Mouse (Mus musculus): ENCODE data around the gene Gm266. TPM values are rescaled to one million over a fixed set of nuclear protein-coding genes. Genes with fewer than 3 reads are reported as not detected.
A peak's percentile ranks its signal among the peaks of the same experiment; 100 is the strongest.

Gm266 gene
- polyA plus RNA-seq (2012; fragmentation: generic; extraction: Trizol): 1.5 TPM

DNA sequence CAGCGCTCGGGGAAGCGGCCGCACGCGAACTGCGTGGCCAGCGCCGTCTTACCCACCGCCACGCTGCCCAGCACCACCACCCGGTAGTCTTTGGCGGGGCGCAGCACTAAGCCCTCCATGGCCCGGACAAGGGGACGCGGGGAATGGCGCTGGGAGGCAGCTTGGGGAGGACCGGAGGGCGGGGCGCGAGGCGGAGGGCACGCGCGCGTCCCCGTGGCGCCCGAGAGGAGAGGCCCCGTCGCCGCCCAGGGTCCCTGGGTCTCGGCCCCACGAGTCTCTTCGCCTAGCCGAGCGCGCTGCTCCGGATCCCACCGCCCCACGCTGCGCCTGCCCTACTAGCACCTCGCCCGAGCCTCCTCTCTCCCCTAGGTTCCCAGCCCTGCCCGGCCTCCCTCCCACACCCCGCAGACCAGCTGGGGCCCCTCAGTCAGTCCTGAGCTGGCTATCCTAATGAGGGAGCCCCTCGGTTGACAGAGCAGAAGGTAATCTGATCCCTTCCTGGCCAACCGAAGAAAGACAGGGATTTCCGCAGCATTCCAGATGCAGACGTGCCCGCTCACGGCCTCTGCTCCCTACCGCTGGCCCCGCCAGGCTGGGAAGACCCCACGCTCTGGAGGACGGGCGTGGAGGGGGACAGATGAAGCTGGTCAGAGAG, at the start of gene Gm266:
Gene Gm266 (minus strand): TSS at position 172 of the 655 bp plus-strand sequence.
- H3ac ChIP-seq (ENCODE audit: control insufficient read depth, insufficient read length): no peak within 1 kb of the TSS
- peak within 1 kb of the TSS; percentile 86 for H3K4me2 ChIP-seq (ENCODE audit: low read depth)
- H3K79me2 ChIP-seq (ENCODE audit: control insufficient read depth, insufficient read depth): no peaks in the 10 kb centered on the region
- no peak within 1 kb of the TSS for H3K4me3 ChIP-seq
- H3K27me3 ChIP-seq (ENCODE audit: control insufficient read depth, insufficient read depth, insufficient read length): peaks cover 28% of the 10 kb centered on the region
- no peaks in the 10 kb centered on the region for H3K36me3 ChIP-seq (ENCODE audit: control insufficient read depth, insufficient read depth)
- peak in 1 of 3 experiments; percentile 7 for TF ChIP-seq MYOD1 (IDR thresholded peaks at IDR 0.05; ENCODE audit: control insufficient read depth in 1 of 3, insufficient read length in 2 of 3, low read depth in 2 of 3)
- TF ChIP-seq REST (IDR thresholded peaks at IDR 0.05; ENCODE audit: insufficient read depth, insufficient read length): no peak
- no peak for TF ChIP-seq E2F4 (IDR thresholded peaks at IDR 0.05; ENCODE audit: insufficient read depth)

DNA sequence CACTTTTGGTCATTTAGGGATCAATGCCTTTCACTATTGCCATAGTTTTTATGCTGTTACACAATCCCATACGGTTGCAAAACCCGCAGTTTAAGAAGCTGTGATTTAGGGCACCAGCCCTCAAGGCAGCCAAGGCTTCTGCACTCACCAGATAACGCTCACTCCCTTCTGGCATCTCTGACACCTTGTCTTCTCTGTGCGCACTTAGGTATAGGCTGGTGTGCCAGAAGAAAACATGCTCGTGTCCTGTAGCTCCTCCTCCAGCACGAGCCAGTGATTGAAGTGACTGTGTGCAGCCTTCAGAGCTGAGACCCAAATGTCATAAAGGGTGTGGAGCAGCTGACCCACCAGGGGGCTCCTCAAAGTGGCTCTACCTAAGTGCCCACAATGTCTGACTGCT, 49.7 kb upstream of the Gm266 start:
- Histone ChIP-seq H3ac (ENCODE audit: control insufficient read depth, insufficient read length) (no peak overlapping the region), H3K4me3 (no peak overlapping the region), H3K4me2 (ENCODE audit: low read depth) (no peak overlapping the region), H3K79me2 (ENCODE audit: control insufficient read depth, insufficient read depth) (peaks cover 19% of the 10 kb centered on the region), H3K36me3 (ENCODE audit: control insufficient read depth, insufficient read depth) (peaks cover 10% of the 10 kb centered on the region), H3K27me3 (ENCODE audit: control insufficient read depth, insufficient read depth, insufficient read length) (no peaks in the 10 kb centered on the region)
- TF ChIP-seq MYOG (IDR thresholded peaks at IDR 0.05; ENCODE audit: control insufficient read depth in 1 of 3, insufficient read depth in 1 of 3, insufficient read length in 2 of 3, low read depth in 2 of 3) (no peak), TCF3 (IDR thresholded peaks at IDR 0.05; ENCODE audit: insufficient read length, low read depth) (no peak), MYOD1 (IDR thresholded peaks at IDR 0.05; ENCODE audit: control insufficient read depth in 1 of 3, insufficient read length in 2 of 3, low read depth in 2 of 3) (no peak), MAX (IDR thresholded peaks at IDR 0.05; ENCODE audit: low read depth) (no peak), POLR2AphosphoS2 (IDR thresholded peaks at IDR 0.05; ENCODE audit: insufficient read length, low read depth) (no peak), E2F4 (IDR thresholded peaks at IDR 0.05; ENCODE audit: insufficient read depth) (no peak), POLR2A (IDR thresholded peaks at IDR 0.05; ENCODE audit: insufficient read length, low read depth) (no peak), USF1 (IDR thresholded peaks at IDR 0.05; ENCODE audit: low read depth) (no peak), TCF12 (IDR thresholded peaks at IDR 0.05; ENCODE audit: insufficient read depth, poor library complexity, severe bottlenecking) (no peak), CEBPB (IDR thresholded peaks at IDR 0.05; ENCODE audit: insufficient read depth, poor library complexity, severe bottlenecking) (no peak), SRF (IDR thresholded peaks at IDR 0.05; ENCODE audit: control insufficient read depth, insufficient read length, low read depth) (no peak), REST (IDR thresholded peaks at IDR 0.05; ENCODE audit: insufficient read depth, insufficient read length) (no peak)

DNA sequence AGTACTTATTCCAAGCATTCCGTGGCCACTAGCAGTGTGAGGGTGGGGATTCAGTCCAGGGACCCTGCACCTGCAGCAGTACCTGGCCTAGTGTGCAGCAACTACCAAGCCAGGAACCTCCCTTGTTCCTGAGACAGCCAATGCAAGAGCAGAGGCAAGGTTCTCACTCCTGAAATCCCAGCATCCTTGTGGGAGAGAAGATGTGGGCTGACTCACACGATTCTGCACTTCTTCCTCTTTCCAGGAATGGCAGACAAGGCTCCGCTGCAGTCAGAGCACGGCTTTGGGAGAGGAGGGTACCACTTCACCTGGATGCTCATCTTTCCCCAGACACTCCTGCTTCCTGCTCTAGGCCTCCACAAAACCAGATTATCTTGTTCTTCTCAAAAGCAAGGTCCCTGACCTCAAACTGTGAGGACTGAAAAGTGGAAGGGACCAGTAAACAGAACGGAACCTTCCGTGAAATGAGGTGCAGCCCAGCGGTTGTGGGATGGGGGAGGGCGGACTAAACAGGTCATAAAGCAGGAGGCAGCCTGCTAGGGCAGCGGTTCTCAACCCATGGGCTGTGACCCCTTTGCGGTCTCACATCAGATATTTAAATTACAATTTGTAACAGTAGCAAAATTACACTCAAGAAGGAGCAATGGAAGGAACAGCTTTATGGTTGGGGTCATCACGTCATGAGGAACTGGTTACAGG, 47.6 kb upstream of the Gm266 start:
- Histone ChIP-seq H3K79me2 (ENCODE audit: control insufficient read depth, insufficient read depth) (peaks cover 5% of the 10 kb centered on the region), H3K27me3 (ENCODE audit: control insufficient read depth, insufficient read depth, insufficient read length) (no peaks in the 10 kb centered on the region)

DNA sequence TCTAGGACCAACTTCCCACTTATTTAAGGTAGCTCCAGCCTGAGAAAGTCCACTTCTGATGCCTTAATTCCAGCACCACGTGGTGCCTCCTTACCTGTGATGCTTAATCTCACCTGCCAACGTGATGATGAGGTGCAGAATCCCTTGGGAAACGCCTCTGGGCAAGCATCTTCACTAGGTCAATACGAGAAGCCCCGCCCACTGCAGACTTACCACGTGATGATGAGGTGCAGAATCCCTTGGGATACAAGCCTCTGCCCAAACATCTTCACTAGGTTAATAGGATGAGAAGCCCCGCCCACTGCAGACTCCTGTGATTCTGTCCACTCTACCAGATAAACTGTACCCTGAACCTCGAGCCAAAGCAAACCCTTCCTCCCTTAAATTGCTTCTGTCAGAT, 43.6 kb upstream of the Gm266 start:
- no peaks in the 10 kb centered on the region for H3K36me3 ChIP-seq (ENCODE audit: control insufficient read depth, insufficient read depth)
- no peak overlapping the region for H3ac ChIP-seq (ENCODE audit: control insufficient read depth, insufficient read length)
- no peaks in the 10 kb centered on the region for H3K27me3 ChIP-seq (ENCODE audit: control insufficient read depth, insufficient read depth, insufficient read length)
- no peaks in the 10 kb centered on the region for H3K79me2 ChIP-seq (ENCODE audit: control insufficient read depth, insufficient read depth)
- H3K4me3 ChIP-seq: no peak overlapping the region
- no peak for TF ChIP-seq TCF12 (IDR thresholded peaks at IDR 0.05; ENCODE audit: insufficient read depth, poor library complexity, severe bottlenecking)
- no peak for TF ChIP-seq TCF3 (IDR thresholded peaks at IDR 0.05; ENCODE audit: insufficient read length, low read depth)
- TF ChIP-seq POLR2A (IDR thresholded peaks at IDR 0.05; ENCODE audit: insufficient read length, low read depth): no peak
- TF ChIP-seq SRF (IDR thresholded peaks at IDR 0.05; ENCODE audit: control insufficient read depth, insufficient read length, low read depth): no peak
- TF ChIP-seq USF1 (IDR thresholded peaks at IDR 0.05; ENCODE audit: low read depth): no peak
- no peak for TF ChIP-seq MYOG (IDR thresholded peaks at IDR 0.05; ENCODE audit: control insufficient read depth in 1 of 3, insufficient read depth in 1 of 3, insufficient read length in 2 of 3, low read depth in 2 of 3)
- no peak for TF ChIP-seq MYOD1 (IDR thresholded peaks at IDR 0.05; ENCODE audit: control insufficient read depth in 1 of 3, insufficient read length in 2 of 3, low read depth in 2 of 3)
- TF ChIP-seq CEBPB (IDR thresholded peaks at IDR 0.05; ENCODE audit: insufficient read depth, poor library complexity, severe bottlenecking): no peak
- TF ChIP-seq E2F4 (IDR thresholded peaks at IDR 0.05; ENCODE audit: insufficient read depth): no peak
- no peak for TF ChIP-seq POLR2AphosphoS2 (IDR thresholded peaks at IDR 0.05; ENCODE audit: insufficient read length, low read depth)
- TF ChIP-seq REST (IDR thresholded peaks at IDR 0.05; ENCODE audit: insufficient read depth, insufficient read length): no peak
- no peak for TF ChIP-seq MAX (IDR thresholded peaks at IDR 0.05; ENCODE audit: low read depth)
- no peak overlapping the region for H3K4me2 ChIP-seq (ENCODE audit: low read depth)

More for the DNA sequence above, 47.6 kb upstream of the Gm266 start:
- Histone ChIP-seq H3K4me2 (ENCODE audit: low read depth) (no peak overlapping the region), H3K4me3 (no peak overlapping the region), H3ac (ENCODE audit: control insufficient read depth, insufficient read length) (no peak overlapping the region), H3K36me3 (ENCODE audit: control insufficient read depth, insufficient read depth) (no peaks in the 10 kb centered on the region)
- TF ChIP-seq E2F4 (IDR thresholded peaks at IDR 0.05; ENCODE audit: insufficient read depth) (no peak), MYOG (IDR thresholded peaks at IDR 0.05; ENCODE audit: control insufficient read depth in 1 of 3, insufficient read depth in 1 of 3, insufficient read length in 2 of 3, low read depth in 2 of 3) (no peak), POLR2AphosphoS2 (IDR thresholded peaks at IDR 0.05; ENCODE audit: insufficient read length, low read depth) (no peak), SRF (IDR thresholded peaks at IDR 0.05; ENCODE audit: control insufficient read depth, insufficient read length, low read depth) (no peak), MAX (IDR thresholded peaks at IDR 0.05; ENCODE audit: low read depth) (no peak), CEBPB (IDR thresholded peaks at IDR 0.05; ENCODE audit: insufficient read depth, poor library complexity, severe bottlenecking) (no peak), MYOD1 (IDR thresholded peaks at IDR 0.05; ENCODE audit: control insufficient read depth in 1 of 3, insufficient read length in 2 of 3, low read depth in 2 of 3) (no peak), TCF12 (IDR thresholded peaks at IDR 0.05; ENCODE audit: insufficient read depth, poor library complexity, severe bottlenecking) (no peak), POLR2A (IDR thresholded peaks at IDR 0.05; ENCODE audit: insufficient read length, low read depth) (no peak), USF1 (IDR thresholded peaks at IDR 0.05; ENCODE audit: low read depth) (no peak), TCF3 (IDR thresholded peaks at IDR 0.05; ENCODE audit: insufficient read length, low read depth) (no peak), REST (IDR thresholded peaks at IDR 0.05; ENCODE audit: insufficient read depth, insufficient read length) (no peak)

All from myocyte (in vitro differentiated cells).